Mouse (Mus musculus): ENCODE results near the gene Lamp5.

GRCm38 (mm10) chr2:136108124-136109037 is 56.3 kb downstream of the Lamp5 start:
- TF ChIP-seq GATA1 (IDR thresholded peaks at IDR 0.05; ENCODE audit: low read length) = no peak
- TF ChIP-seq TAL1 (IDR thresholded peaks at IDR 0.05; ENCODE audit: low read length) = no peak

Measured in erythroblast, embryonic 14.5 days (primary cell).